Mouse (Mus musculus): Measurements from ENCODE around the gene Proser1.

Gene Proser1

DNA sequence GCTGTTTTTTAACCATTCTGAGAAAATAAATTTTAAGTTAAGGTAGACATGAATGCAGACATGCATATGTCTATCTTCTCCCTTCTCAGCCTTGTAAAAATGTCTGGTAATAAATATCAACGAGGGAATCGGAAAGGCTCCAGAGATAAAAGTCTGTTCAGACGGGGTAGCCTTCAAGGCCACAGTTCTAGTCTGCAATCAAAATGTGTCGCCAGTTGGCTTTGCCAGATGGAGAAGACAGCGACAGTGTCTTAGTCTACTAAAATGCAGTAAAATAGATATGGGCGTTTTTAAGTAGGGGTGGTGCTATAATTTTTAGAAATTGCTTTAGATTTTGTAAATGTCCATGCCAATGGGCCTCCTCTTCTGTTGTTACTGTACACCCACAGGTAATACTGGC, 1.9 kb downstream of the Proser1 start:
- no peak for DNase-seq (ENCODE audit: low read depth in 1 of 2, low spot score in 2 of 2)

DNA sequence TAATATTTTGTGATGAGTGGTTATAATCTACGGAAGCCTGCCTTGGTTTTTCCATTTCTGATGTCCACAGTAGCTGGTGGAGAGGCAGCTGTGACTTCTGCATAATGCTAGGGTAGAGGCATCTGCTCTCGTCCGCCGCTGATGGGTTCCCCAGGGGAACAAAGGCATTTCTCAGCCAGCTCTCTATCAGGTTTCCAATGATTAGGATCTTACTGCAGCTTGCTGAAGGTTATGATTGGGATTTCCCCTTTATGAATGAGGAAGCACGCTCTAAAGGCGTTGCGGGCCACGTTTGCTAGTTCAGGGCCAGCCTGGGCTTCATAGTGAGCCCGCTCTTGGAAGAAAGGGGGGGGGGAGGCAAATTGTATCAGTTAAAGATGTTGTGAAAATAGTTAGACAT, 3.0 kb downstream of the Proser1 start:
- no peak for DNase-seq (ENCODE audit: low read depth in 1 of 2, low spot score in 2 of 2)

DNA sequence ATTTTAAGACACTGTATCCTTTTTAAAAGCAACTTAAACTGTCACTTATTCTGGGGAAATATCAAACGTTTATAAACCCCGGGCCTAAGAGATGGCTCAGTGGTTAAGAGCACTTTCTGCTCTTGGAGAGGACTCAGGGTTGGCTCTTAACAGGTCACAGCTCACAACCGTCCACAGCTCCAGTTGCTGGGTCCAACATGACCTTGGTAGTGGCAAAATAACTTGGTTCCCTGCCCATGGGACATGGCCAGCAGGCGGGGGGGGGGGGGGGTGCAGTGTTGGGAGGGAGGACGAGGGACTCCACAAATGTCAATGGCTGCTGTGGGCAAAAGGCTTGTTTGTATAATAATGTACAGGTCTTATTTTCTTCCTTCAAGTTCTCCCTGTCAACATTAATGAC, 3.9 kb downstream of the Proser1 start:
- no peak for DNase-seq (ENCODE audit: low read depth in 1 of 2, low spot score in 2 of 2)

DNA sequence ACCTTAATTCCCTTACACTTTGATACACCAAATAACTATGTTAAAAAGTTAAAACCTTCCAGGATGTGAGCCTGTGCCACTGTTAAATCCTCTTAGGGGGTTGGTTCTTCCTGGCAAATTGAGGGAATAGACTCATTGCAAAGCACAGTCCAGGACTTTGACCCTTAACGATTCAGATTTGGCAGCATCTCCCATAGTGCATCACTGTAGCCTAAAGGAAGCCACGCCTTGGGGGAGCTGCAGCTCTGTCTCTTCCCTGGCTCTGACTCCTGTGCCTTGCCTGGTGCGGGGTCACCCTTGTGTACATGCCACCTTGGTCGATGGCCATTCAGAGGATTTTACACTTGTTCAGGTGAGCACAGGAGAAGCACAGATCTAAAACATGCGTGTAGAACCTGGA, 6.2 kb downstream of the Proser1 start:
- DNase-seq (ENCODE audit: low read depth in 1 of 2, low spot score in 2 of 2), result no peak

DNA sequence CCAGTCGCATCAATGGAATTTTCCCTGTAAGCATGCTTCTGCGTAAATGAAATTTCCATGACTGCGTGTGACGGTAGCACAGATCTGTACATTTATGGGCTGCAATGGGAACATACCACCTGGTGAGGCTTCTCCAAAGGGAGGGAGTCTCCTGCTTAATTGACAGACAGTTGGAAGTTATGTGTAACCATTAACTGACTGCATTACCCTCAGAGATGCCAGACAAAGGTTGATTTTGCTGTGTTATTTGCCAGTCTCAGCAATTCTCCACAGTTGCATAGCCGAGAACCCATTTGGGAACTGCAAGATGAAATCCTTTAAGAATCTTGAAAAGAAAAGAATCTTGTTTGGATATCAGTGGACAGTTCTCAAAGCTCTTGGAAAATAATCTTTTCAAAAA, 8.6 kb downstream of the Proser1 start:
- DNase-seq (ENCODE audit: low read depth in 1 of 2, low spot score in 2 of 2), result no peak

DNA sequence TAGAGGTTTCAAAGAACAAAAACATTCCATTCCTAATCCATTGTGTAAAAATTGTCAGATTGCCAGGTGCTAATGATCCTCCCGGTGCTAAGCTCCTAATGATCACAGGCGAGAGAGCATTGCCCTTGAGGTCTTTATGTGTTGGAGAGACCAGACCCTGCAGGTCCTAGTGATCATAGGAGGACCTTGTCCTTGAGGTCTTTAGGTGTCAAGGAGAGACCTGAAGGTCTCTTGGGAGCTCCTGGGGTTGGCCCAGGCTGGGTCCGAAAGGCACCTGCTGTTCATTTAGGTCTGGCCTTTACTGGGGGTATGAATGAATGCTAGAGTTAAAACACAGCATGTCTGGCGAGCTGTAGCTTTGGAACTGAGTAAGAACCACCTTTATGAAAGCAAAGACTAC, 10.7 kb downstream of the Proser1 start:
- DNase-seq (ENCODE audit: low read depth in 1 of 2, low spot score in 2 of 2), result no peak

DNA sequence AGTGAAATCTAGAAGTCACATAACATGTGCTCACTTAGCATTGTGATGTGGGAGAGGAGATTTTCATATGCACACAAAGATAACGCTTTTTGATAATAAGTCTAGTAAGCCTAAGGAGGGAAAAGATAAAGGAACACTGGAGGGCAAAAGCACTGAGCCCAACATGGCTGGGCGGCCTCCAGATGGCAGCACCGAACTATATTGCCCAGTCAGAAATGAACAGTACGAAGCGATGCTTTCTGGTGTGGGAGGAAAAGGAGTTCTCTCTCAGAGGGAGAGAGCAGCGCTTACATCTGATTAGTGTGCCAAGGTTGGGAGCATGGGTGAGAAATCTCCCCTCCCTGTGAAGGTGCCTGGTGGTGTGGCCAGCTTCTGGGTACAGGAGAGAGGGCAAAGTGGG, 12.4 kb downstream of the Proser1 start:
- DNase-seq (ENCODE audit: low read depth in 1 of 2, low spot score in 2 of 2), result no peak

DNA sequence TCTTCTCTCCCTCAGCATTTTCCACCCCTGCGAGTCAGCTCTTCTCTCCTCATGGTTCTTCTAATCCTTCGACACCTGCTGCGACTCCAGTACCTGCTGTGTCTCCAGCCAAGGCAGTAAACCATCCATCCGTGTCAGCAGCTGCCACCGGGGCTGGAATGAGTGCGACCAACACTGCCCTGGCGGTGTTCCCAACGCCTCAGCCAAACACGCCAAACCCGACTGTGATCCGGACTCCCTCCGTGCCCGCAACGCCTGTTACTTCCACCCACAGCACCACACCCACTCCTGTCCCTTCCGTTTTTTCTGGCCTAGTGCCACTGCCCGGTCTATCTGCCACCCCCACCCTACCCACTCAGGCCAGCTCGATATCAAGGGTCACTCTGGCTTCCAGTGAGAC, 14.0 kb downstream of the Proser1 start:
- no peak for DNase-seq (ENCODE audit: low read depth in 1 of 2, low spot score in 2 of 2)

DNA sequence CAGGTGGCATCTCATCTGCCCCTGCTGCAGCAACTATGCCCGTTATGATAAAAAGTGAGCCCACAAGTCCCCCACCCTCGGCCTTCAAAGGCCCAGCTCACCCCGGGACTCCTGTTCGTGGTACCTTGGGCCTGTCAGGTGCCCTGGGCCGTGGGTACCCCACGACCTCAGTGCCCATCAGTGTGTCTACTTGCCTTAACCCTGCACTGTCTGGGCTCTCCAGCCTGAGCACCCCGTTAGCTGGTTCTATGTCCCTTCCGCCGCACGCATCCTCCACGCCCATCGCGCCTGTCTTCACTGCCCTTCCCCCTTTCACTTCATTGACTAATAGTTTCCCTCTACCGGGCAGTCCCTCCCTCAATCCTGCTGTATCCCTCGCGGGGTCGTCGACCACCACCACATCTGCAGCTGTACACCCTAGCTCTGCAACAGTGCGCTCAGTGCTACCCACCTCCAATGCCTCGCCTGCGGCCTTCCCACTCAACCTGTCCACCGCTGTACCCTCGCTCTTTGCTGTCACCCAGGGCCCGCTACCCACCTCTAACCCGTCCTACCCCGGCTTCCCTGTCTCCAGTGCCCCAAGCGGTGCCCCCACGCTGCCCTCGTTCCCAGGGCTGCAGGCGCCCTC, 15.1 kb downstream of the Proser1 start:
- no peak for DNase-seq (ENCODE audit: low read depth in 1 of 2, low spot score in 2 of 2)

DNA sequence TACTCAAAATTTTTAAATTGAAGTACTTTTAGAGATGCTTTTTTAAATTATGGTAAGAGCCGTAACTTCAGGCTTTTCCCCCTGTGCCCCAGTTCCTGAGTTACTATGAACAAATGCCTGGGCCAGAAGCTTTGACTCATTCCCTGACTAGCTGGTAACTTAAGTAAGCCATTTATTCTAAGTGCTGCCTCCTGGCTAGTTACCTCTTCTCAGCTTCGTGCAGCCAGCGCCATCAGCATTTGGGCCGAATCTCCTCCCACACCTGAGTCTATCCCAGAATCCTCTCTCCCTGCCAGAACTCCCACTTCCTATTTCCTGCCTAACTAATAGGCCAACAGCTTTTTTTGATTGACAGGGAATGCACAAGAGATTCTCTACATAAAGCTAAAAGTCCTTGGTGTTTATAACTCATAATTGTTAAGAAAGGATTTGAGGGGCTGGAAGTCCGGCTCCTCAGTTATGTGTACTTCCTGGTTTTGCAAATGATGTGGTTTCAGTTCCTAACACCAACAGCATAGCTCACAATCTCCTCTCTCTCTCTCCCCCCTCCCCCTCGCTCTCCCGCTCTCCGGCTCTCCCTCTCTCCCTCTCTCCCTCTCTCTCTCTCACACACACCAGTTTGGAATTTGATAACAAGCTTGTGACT, 20.1 kb downstream of the Proser1 start:
- no peak for DNase-seq (ENCODE audit: low read depth in 1 of 2, low spot score in 2 of 2)

DNA sequence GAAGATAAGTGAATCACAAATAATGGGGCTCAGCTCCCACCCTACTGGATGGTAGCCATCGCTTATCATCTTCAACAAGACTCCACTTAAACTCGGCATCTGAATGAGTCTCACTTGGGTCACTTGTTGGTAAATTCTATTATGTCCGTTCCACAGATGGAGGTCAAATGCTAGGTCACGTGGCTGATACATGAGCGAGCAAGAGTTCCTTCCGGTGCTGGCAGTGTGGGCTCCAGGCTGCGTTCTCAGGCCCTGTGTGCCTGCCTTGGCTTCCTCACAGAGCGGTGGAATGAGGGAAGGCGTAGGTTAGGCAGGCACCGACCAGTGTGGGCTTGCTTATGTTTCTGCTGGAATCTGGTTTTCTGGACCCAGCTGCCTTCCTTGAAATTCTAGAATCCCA, 23.1 kb downstream of the Proser1 start:
- no peak for DNase-seq (ENCODE audit: low read depth in 1 of 2, low spot score in 2 of 2)

DNA sequence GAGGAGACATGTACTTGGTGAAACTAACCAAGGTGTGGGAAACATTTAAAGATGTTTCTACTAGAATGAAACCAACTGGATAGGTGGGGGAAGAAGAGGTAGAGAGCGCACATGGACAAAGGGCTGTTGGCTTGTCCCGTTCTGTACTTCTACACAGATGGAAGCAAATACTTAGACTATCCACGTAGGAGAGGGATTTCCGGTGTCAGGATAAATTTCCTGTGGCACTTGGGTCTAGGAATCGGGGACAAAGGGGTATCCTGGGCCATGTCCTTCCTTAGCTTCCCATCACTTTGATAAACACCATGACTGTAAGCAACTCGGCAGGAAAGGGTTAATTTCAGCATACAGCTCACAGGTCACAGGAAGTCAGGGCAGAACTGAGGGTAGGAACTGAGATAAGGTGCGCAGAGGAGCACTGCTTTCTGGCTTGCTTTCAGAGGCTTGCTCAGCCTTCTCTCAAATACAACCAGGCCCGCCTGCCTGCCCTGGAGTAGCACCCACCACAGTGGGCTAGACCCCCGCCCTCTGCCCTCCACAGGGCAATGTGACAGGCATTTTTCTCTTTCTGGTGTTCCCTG, 23.6 kb downstream of the Proser1 start:
- DNase-seq (ENCODE audit: low read depth in 1 of 2, low spot score in 2 of 2), result no peak

DNA sequence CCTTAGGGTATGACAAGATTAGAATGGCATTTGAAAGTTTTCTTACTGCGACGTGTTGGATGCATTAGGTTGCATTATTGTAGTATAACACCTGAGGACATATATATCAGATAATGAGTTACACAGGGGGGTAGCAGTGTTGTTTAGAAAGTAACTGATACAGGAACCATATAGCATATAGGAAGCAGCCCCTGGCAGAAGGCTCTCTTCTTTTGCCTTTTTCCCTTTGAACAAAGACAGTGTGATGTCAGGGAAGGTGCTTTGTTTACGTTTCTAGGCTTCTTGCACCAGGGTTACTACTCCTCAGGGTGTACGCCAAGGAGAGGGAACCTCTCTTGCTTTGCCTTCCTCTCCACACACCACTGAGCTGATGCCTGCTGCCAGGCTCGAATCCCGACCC, 24.9 kb downstream of the Proser1 start, which contains the start of gene Stoml3:
Gene Stoml3, plus strand, starts transcription at position 301 of the 400 bp plus-strand sequence.
- DNase-seq (ENCODE audit: low read depth in 1 of 2, low spot score in 2 of 2), result no peak

DNA sequence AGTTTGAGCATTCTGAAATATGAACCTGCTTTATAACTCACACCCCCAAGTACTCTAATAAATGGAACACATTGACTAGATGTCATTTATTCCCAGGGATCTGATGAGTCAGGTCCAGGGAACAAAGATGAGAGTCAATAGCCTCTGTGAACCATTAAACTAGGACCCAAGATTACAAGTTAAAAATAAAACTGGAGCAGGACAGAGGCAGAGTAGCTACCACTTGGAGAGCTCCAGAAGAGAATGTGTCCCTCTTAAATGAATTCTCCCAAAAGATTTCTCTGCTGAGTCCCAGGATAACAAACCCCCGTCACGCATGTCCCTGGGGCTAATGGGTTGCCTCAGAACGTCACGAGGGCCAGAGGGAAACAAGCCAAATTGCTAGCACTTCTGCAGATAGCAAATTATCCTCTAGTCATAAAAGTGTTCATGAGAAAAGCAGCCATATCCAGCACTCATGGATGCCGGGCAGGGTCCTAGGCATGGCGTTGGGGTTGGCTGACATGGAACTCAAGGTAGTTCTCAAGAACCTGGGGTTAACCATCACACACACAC, 35.0 kb downstream of the Proser1 start:
- no peak for DNase-seq (ENCODE audit: low read depth in 1 of 2, low spot score in 2 of 2)

DNA sequence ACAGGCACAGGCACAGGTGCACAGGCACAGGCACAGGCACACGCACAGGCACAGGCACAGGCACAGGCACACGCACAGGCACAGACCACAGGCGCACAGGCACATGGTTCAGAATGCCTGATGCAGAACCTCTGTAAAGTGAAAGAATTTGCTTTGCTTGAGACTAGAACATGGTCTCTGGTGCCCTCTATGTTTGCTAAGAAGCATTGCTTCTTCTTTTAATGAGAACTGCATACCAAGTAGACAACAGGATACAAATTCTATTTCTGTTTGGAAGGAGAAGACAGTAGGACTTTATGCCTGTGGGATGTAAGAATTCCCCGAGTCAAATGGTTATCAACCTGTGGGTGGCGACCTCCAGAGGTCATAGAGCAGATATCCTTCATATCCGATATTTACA, 39.0 kb downstream of the Proser1 start:
- no peak for DNase-seq (ENCODE audit: low read depth in 1 of 2, low spot score in 2 of 2)

DNA sequence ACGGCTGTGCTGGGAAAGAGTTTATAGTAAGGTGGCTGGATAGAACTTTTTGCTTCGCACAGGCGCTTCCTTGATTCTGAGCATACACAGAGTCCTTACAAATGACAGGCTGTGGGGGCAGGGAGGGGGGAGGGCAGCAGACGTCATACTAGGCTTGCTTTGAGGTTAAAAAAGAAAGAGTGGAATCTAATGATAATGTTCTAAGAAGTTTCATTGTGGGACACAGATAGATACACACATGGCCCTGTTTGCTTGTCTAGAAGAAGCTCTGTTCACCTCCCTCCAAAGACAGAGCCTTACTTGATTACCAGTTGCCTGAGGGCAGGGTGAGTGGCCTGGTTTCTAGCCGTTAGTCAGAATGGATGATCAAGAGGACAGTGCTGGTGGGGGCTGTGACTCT, 49.6 kb downstream of the Proser1 start:
- no peak for DNase-seq (ENCODE audit: low read depth in 1 of 2, low spot score in 2 of 2)

DNA sequence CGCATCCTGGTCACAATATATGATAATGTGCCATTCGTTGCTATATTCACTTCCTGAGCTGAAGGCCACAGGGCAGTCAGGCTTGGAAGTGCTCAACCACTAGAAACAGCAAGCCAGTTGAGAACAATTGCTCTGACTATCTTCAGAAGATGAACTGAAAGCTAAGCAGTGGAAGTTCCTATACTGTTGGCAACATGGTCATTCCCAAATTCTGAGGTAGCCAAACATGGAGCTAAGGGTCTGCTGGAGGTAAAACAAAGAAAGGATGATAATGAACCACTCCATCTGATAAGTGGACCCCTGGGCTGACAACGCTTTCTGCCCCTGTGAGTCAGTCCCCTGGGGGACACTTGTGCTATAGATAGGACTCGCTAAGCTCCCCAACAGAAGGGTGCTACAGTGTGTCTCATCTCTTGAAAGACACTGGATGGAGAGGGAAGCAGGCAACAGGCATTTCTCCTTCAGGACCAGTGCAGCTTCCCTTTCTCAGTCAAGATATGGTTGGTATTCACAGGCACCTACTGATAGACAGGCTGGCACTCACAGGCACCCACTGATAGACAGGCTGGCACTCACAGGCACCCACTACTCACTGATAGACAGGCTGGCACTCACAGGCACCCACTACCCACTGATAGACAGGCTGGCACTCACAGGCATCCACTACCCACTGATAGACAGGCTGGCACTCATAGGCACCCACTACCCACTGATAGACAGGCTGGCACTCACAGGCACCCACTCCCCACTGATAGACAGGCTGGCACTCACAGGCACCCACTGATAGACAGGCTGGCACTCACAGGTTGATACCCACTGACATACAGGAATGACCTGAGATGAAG, 51.0 kb downstream of the Proser1 start:
- no peak for DNase-seq (ENCODE audit: low read depth in 1 of 2, low spot score in 2 of 2)

DNA sequence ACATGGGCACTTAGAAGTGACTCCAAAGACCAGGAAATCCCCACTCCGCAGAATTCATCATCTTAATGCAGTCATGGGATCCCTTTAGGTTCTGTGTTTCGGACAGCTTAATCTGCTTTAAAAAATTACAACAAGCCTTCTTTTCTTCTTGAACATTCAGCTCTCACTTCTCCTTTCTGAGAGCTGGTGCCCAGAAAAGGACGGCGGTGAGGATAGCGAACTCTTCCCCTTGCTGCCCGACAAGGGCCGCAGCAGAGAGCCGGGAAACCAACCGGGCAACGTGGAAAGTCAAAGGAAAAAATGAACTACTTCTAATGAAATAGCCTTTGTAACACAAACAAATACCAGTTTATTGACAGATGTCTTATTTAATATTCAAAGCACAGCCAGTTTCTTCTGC, 59.3 kb downstream of the Proser1 start:
- DNase-seq (ENCODE audit: low read depth in 1 of 2, low spot score in 2 of 2), result no peak

DNA sequence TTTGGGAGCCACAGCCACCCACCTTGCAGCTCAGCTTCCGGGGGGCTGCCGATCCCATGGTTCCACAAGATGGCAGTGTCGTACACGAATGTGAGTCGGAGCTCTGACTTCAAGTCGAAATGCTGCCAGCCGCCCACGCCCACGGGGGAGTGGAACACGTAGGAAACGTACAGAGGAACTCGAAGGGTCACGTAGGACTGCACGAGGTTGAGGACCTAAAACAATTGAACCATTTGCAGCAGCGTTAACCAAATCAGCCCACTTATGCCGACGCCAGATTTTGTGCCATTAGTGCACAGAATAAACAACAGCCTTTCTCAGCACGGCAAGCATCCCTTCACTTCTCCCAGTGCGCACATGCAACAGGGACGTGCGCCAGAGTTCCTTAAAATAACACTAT, 62.3 kb downstream of the Proser1 start:
- no peak for DNase-seq (ENCODE audit: low read depth in 1 of 2, low spot score in 2 of 2)

DNA sequence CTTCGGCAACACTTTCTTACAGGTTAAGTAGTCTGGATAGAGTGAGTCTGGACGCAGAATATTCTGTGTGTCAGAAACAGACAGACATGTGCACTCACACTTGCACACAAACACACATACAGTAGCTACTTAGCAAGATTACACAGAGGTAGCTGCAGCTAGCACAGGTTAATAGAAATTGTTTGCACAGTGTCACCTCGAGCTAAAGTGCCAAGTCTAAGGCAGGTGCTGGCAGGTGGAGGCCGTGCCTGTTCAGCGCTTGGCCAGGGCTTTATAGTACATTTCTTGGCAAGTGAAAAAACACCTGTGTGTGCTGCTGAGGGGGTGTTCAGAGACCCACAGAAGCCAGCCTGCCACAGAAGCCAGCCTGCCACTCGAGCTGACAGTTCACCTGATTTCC, 66.8 kb downstream of the Proser1 start:
- DNase-seq (ENCODE audit: low read depth in 1 of 2, low spot score in 2 of 2), result no peak

Measured in monocyte, adult 2 months (primary cell).